Mouse (Mus musculus): ENCODE results near the gene Tefm. TPM values are rescaled to one million over a fixed set of nuclear protein-coding genes. Genes with fewer than 3 reads are reported as not detected.
"Not testable (repeated sequence)": the region's sequence is repeated elsewhere in the genome, so short reads cannot be mapped to it uniquely, and the experiment has no call there.

Tefm gene
- 28.8 and 33.1 TPM in 2 replicates for polyA plus RNA-seq (2015; fragmentation: Nextera tagmentation; extraction: Ambion mirVana)

GRCm38 (mm10) chr11:80141825-80142521 lies at the start of gene Tefm:
Tefm (minus strand) TSS chr11:80142175.
- H3K27me3 ChIP-seq (replicated peaks; ENCODE audit: control insufficient read depth, insufficient read depth, low read length), result no peaks in the 10 kb centered on the region
- H3K36me3 ChIP-seq (ENCODE audit: control insufficient read depth, insufficient read depth, low read length), result no peaks in the 10 kb centered on the region
- no peaks in the 10 kb centered on the region for H3K9me3 ChIP-seq (ENCODE audit: control insufficient read depth, low read length)
- ATAC-seq, result peak; percentile 85
- H3K4me2 ChIP-seq (ENCODE audit: low read depth, low read length), result peak within 1 kb of the TSS; percentile 75
- peak within 1 kb of the TSS; percentile 77 for H3K27ac ChIP-seq (ENCODE audit: low read length)
- under 1% methylated on average over 40 of the region's 40 CpGs for WGBS
- H3K9ac ChIP-seq (ENCODE audit: low read depth, low read length), result peak within 1 kb of the TSS; percentile 84
- peak within 1 kb of the TSS; percentile 69 for H3K4me3 ChIP-seq (ENCODE audit: low read length)
- peaks cover 23% of the 10 kb centered on the region for H3K4me1 ChIP-seq (ENCODE audit: control insufficient read depth, insufficient read depth, low read length)

GRCm38 (mm10) chr11:80190280-80190679 lies 48.3 kb upstream of the Tefm start:
- Histone ChIP-seq H3K4me1 (ENCODE audit: control insufficient read depth, insufficient read depth, low read length) (no peaks in the 10 kb centered on the region), H3K27me3 (replicated peaks; ENCODE audit: control insufficient read depth, insufficient read depth, low read length) (no peaks in the 10 kb centered on the region), H3K9ac (ENCODE audit: low read depth, low read length) (no peak overlapping the region), H3K27ac (ENCODE audit: low read length) (no peak overlapping the region), H3K4me2 (ENCODE audit: low read depth, low read length) (no peak overlapping the region), H3K36me3 (ENCODE audit: control insufficient read depth, insufficient read depth, low read length) (peaks cover 10% of the 10 kb centered on the region; the same call in 1 of the 2 replicates), H3K9me3 (ENCODE audit: control insufficient read depth, low read length) (no peaks in the 10 kb centered on the region), H3K4me3 (ENCODE audit: low read length) (no peak overlapping the region)
- 60% methylated on average over 4 of the region's 4 CpGs for WGBS
- no peak for ATAC-seq

- 62% methylated on average over 5 of the region's 5 CpGs for WGBS
Observed at GRCm38 (mm10) chr11:80185441-80185976, 43.5 kb upstream of the Tefm start.

GRCm38 (mm10) chr11:80184531-80185071 lies 42.6 kb upstream of the Tefm start:
- no peaks in the 10 kb centered on the region for H3K9me3 ChIP-seq (ENCODE audit: control insufficient read depth, low read length)
- peak overlapping the region; percentile 83; the same call in 1 of the 2 replicates for H3K9ac ChIP-seq (ENCODE audit: low read depth, low read length)
- H3K4me1 ChIP-seq (ENCODE audit: control insufficient read depth, insufficient read depth, low read length), result peaks cover 5% of the 10 kb centered on the region; the same call in 1 of the 2 replicates
- no peaks in the 10 kb centered on the region for H3K27me3 ChIP-seq (replicated peaks; ENCODE audit: control insufficient read depth, insufficient read depth, low read length)
- no peaks in the 10 kb centered on the region for H3K36me3 ChIP-seq (ENCODE audit: control insufficient read depth, insufficient read depth, low read length)
- H3K27ac ChIP-seq (ENCODE audit: low read length), result no peak overlapping the region; the same call in 1 of the 2 replicates
- 83% methylated on average over 6 of the region's 6 CpGs for WGBS
- peak overlapping the region; percentile 82 for H3K4me3 ChIP-seq (ENCODE audit: low read length)
- peak overlapping the region; percentile 47 for H3K4me2 ChIP-seq (ENCODE audit: low read depth, low read length)
- ATAC-seq, result no peak

More at GRCm38 (mm10) chr11:80185441-80185976, 43.5 kb upstream of the Tefm start:
- H3K9ac ChIP-seq (ENCODE audit: low read depth, low read length); H3K4me3 ChIP-seq (ENCODE audit: low read length); H3K4me2 ChIP-seq (ENCODE audit: low read depth, low read length); H3K9me3 ChIP-seq (ENCODE audit: control insufficient read depth, low read length); H3K27ac ChIP-seq (ENCODE audit: low read length); H3K4me1 ChIP-seq (ENCODE audit: control insufficient read depth, insufficient read depth, low read length); H3K27me3 ChIP-seq (replicated peaks; ENCODE audit: control insufficient read depth, insufficient read depth, low read length); ATAC-seq; H3K36me3 ChIP-seq (ENCODE audit: control insufficient read depth, insufficient read depth, low read length): not testable (repeated sequence)

GRCm38 (mm10) chr11:80183705-80184255 lies 41.8 kb upstream of the Tefm start, which contains the start of gene Rnf135:
Rnf135 (plus strand) TSS chr11:80183851.
- WGBS, result 1% methylated on average over 33 of the region's 33 CpGs
- peak within 1 kb of the TSS; percentile 82 for H3K4me3 ChIP-seq (ENCODE audit: low read length)
- H3K9ac ChIP-seq (ENCODE audit: low read depth, low read length), result peak within 1 kb of the TSS; percentile 83
- H3K27ac ChIP-seq (ENCODE audit: low read length), result peak within 1 kb of the TSS; percentile 89
- H3K9me3 ChIP-seq (ENCODE audit: control insufficient read depth, low read length), result no peaks in the 10 kb centered on the region
- no peaks in the 10 kb centered on the region for H3K27me3 ChIP-seq (replicated peaks; ENCODE audit: control insufficient read depth, insufficient read depth, low read length)
- H3K36me3 ChIP-seq (ENCODE audit: control insufficient read depth, insufficient read depth, low read length), result no peaks in the 10 kb centered on the region
- peak within 1 kb of the TSS; percentile 47 for H3K4me2 ChIP-seq (ENCODE audit: low read depth, low read length)
- peak; percentile 99 for ATAC-seq
- H3K4me1 ChIP-seq (ENCODE audit: control insufficient read depth, insufficient read depth, low read length), result peaks cover 5% of the 10 kb centered on the region; the same call in 1 of the 2 replicates

GRCm38 (mm10) chr11:80183054-80183704 lies 41.2 kb upstream of the Tefm start:
- WGBS, result 44% methylated on average over 12 of the region's 12 CpGs
- H3K27me3 ChIP-seq (replicated peaks; ENCODE audit: control insufficient read depth, insufficient read depth, low read length); H3K9me3 ChIP-seq (ENCODE audit: control insufficient read depth, low read length); H3K4me1 ChIP-seq (ENCODE audit: control insufficient read depth, insufficient read depth, low read length); H3K36me3 ChIP-seq (ENCODE audit: control insufficient read depth, insufficient read depth, low read length): not testable (repeated sequence)
- peak; percentile 89 for ATAC-seq
- peak overlapping the region; percentile 89; the same call in 1 of the 2 replicates for H3K27ac ChIP-seq (ENCODE audit: low read length)
- peak overlapping the region; percentile 47 for H3K4me2 ChIP-seq (ENCODE audit: low read depth, low read length)
- peak overlapping the region; percentile 82 for H3K4me3 ChIP-seq (ENCODE audit: low read length)
- H3K9ac ChIP-seq (ENCODE audit: low read depth, low read length), result peak overlapping the region; percentile 83

- 71% methylated on average over 5 of the region's 5 CpGs for WGBS
- H3K4me3 ChIP-seq (ENCODE audit: low read length), result no peak overlapping the region
- ATAC-seq, result no peak
Observed at GRCm38 (mm10) chr11:80181021-80181749, 39.2 kb upstream of the Tefm start.

GRCm38 (mm10) chr11:80178316-80178715 lies 36.3 kb upstream of the Tefm start:
- no peak for ATAC-seq
- H3K9me3 ChIP-seq (ENCODE audit: control insufficient read depth, low read length), result no peaks in the 10 kb centered on the region
- peaks cover 2% of the 10 kb centered on the region; the same call in 1 of the 2 replicates for H3K4me1 ChIP-seq (ENCODE audit: control insufficient read depth, insufficient read depth, low read length)
- H3K27ac ChIP-seq (ENCODE audit: low read length), result no peak overlapping the region
- H3K4me3 ChIP-seq (ENCODE audit: low read length), result no peak overlapping the region
- H3K4me2 ChIP-seq (ENCODE audit: low read depth, low read length), result no peak overlapping the region
- no peaks in the 10 kb centered on the region for H3K27me3 ChIP-seq (replicated peaks; ENCODE audit: control insufficient read depth, insufficient read depth, low read length)
- H3K36me3 ChIP-seq (ENCODE audit: control insufficient read depth, insufficient read depth, low read length), result no peaks in the 10 kb centered on the region
- 83% methylated on average over 8 of the region's 8 CpGs for WGBS
- no peak overlapping the region for H3K9ac ChIP-seq (ENCODE audit: low read depth, low read length)

More at GRCm38 (mm10) chr11:80181021-80181749, 39.2 kb upstream of the Tefm start:
- Histone ChIP-seq H3K27ac (ENCODE audit: low read length) (no peak overlapping the region), H3K4me2 (ENCODE audit: low read depth, low read length) (no peak overlapping the region), H3K9me3 (ENCODE audit: control insufficient read depth, low read length) (no peaks in the 10 kb centered on the region), H3K9ac (ENCODE audit: low read depth, low read length) (no peak overlapping the region), H3K27me3 (replicated peaks; ENCODE audit: control insufficient read depth, insufficient read depth, low read length) (no peaks in the 10 kb centered on the region), H3K36me3 (ENCODE audit: control insufficient read depth, insufficient read depth, low read length) (no peaks in the 10 kb centered on the region), H3K4me1 (ENCODE audit: control insufficient read depth, insufficient read depth, low read length) (peaks cover 5% of the 10 kb centered on the region; the same call in 1 of the 2 replicates)
